Mouse (Mus musculus): ENCODE measurements at regions not wholly inside any gene's neighbourhood (a gene's known extent, or its start where the extent isn't known, plus 50 kb on each side); places are given as distances from the start of the nearest gene placed in this dataset.

DNA sequence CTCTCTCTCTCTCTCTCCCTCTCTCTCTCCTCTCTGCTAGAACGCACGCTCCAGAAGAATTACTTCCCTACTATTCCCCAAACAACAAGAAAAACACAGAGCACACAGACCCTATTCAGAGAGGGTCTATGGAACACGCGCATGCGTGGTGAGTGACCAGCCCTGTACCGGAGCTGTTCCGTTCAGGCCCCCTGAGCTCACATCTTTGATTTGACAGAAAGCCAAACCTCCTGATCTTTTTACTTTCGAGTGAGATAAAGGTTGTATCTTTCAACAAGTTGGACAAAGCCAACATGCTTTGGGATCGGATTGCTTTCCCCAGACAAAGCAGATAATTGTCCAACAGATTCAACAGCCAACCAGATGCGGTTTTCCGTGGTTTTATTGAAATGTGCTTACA lies 320.9 kb downstream of the Agtpbp1 start:
- no peak for DNase-seq (ENCODE audit: low read depth, low spot score)
- H3K27me3 ChIP-seq (ENCODE audit: control insufficient read depth, insufficient read depth, low read length, poor library complexity, severe bottlenecking) = no peaks in the 10 kb centered on the region

DNA sequence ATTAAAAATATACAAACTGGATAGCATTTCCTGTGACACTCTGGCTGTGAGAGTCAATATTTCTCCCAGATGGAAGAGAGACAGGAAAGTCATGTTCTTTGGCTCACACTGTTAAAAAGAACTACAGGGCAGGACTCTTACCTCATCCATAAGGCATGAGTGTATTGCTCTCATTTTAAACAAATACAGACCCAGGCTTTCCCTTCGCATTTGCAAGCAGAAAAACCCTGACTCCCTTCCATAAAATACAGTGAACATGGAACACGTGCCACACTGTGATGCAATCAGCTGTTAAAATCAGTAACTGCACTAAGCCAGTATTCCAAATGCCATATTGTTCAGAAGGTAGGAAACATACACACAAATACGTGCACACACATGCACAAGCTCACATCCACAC lies 323.1 kb downstream of the Agtpbp1 start:
- Histone ChIP-seq H3K27me3 (ENCODE audit: control insufficient read depth, insufficient read depth, low read length, poor library complexity, severe bottlenecking) (no peaks in the 10 kb centered on the region), H3K36me3 (ENCODE audit: control insufficient read depth, insufficient read depth, low read length, poor library complexity, severe bottlenecking) (no peaks in the 10 kb centered on the region)
- no peak for DNase-seq (ENCODE audit: low read depth, low spot score)

More for the DNA sequence above, 320.9 kb downstream of the Agtpbp1 start:
- no peaks in the 10 kb centered on the region for H3K36me3 ChIP-seq (ENCODE audit: control insufficient read depth, insufficient read depth, low read length, poor library complexity, severe bottlenecking)

GRCm38 (mm10) chr13:59255798-59256435 lies 329.1 kb downstream of the Agtpbp1 start:
- Histone ChIP-seq H3K36me3 (ENCODE audit: control insufficient read depth, insufficient read depth, low read length, poor library complexity, severe bottlenecking) (no peaks in the 10 kb centered on the region), H3K27me3 (ENCODE audit: control insufficient read depth, insufficient read depth, low read length, poor library complexity, severe bottlenecking) (no peaks in the 10 kb centered on the region)
- DNase-seq (ENCODE audit: low read depth, low spot score) = no peak

- H3K27me3 ChIP-seq (ENCODE audit: control insufficient read depth, insufficient read depth, low read length, poor library complexity, severe bottlenecking) = no peaks in the 10 kb centered on the region
- DNase-seq (ENCODE audit: low read depth, low spot score) = no peak
- H3K36me3 ChIP-seq (ENCODE audit: control insufficient read depth, insufficient read depth, low read length, poor library complexity, severe bottlenecking) = no peaks in the 10 kb centered on the region
These were observed 331.1 kb downstream of the Agtpbp1 start for GRCm38 (mm10) chr13:59253667-59254558.

DNA sequence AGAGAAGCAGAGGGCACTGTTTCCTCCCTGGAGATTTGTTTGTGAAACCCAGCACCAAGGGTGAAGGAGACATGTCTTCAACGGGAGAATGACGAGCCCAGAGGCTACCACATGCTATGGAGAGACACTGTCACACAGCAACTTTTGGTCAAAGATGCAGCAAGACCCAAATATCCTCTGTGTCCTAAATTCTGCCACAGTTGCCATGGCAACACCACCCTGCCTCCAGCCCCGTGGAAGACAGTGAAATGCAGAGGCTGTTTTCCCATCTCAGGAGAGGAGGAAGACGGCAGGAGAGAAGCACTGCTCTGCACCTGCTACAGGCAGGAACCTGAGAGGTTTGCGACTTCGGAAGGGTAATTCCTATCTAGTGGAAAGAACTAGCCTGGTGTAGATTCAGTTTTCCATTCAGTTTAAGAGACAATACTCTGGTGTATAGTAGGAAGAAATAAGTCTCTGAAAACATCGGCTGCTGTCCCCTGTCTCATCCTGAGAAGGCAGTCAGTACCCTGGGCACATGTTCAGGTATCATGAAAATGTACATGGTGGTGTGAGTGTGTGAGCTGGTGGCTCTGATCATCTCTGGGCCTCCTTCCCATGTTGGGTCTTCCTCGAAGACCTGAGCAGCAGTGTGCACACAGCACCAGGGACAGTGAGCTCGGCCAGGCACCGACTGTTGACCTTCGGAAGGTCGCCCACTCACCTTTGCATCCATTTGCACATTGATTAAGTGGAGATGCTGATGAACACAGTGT lies 333.6 kb downstream of the Agtpbp1 start:
- H3K36me3 ChIP-seq (ENCODE audit: control insufficient read depth, insufficient read depth, low read length, poor library complexity, severe bottlenecking) = no peaks in the 10 kb centered on the region
- no peaks in the 10 kb centered on the region for H3K27me3 ChIP-seq (ENCODE audit: control insufficient read depth, insufficient read depth, low read length, poor library complexity, severe bottlenecking)
- DNase-seq (ENCODE audit: low read depth, low spot score) = no peak

GRCm38 (mm10) chr13:59248411-59248810 lies 336.6 kb downstream of the Agtpbp1 start:
- DNase-seq (ENCODE audit: low read depth, low spot score) = no peak
- Histone ChIP-seq H3K27me3 (ENCODE audit: control insufficient read depth, insufficient read depth, low read length, poor library complexity, severe bottlenecking) (no peaks in the 10 kb centered on the region), H3K36me3 (ENCODE audit: control insufficient read depth, insufficient read depth, low read length, poor library complexity, severe bottlenecking) (no peaks in the 10 kb centered on the region)

DNA sequence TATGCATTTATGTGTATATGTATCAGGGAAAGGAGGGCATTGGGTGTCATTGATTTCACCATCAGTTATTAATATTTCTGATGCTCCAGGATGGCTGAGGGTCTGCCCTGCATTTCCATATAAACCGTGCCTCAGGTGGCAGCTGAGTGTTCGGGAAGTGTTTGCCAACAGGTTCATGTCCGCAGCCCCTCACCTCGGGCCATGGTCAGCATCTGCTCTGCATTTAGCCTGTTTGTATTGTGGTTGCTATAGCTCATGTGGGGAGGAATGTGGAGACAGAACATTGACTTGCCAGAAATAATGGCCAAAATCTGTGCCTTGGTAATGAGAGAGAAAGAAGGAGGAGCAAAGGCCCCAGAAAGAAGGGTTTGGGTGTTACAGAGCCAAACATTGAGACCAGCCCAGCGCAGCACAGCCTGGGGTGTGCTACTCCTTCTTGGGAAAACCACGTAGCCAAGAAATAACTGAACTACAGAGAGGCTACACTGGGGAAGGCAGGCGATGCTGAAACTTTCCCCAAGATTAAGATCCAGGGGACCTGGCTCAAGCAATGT lies 338.0 kb downstream of the Agtpbp1 start:
- DNase-seq (ENCODE audit: low read depth, low spot score) = no peak
- H3K27me3 ChIP-seq (ENCODE audit: control insufficient read depth, insufficient read depth, low read length, poor library complexity, severe bottlenecking) = no peaks in the 10 kb centered on the region
- H3K36me3 ChIP-seq (ENCODE audit: control insufficient read depth, insufficient read depth, low read length, poor library complexity, severe bottlenecking) = no peaks in the 10 kb centered on the region

DNA sequence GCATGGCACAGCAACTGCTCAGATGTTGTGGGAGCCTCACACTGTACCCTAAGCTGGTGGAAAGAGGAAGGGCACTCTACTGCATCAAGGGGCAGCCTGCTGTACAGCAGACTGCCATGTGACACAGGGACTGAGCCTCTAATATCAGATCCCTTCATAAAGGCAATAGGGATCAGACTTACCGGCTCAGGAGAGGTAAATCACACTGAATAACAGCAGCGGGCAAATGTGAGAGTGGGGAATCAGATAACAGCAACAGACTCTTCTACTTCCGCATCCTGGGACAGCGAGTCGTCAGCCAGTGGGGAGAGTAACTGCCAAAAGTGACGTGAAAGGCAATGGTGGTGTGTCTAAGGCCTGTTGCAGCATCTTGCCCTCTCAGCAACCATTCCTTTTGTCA lies 339.0 kb downstream of the Agtpbp1 start:
- Histone ChIP-seq H3K36me3 (ENCODE audit: control insufficient read depth, insufficient read depth, low read length, poor library complexity, severe bottlenecking) (no peaks in the 10 kb centered on the region), H3K27me3 (ENCODE audit: control insufficient read depth, insufficient read depth, low read length, poor library complexity, severe bottlenecking) (no peaks in the 10 kb centered on the region)
- no peak for DNase-seq (ENCODE audit: low read depth, low spot score)

GRCm38 (mm10) chr13:59244622-59245021 lies 340.4 kb downstream of the Agtpbp1 start:
- Histone ChIP-seq H3K36me3 (ENCODE audit: control insufficient read depth, insufficient read depth, low read length, poor library complexity, severe bottlenecking) (no peaks in the 10 kb centered on the region), H3K27me3 (ENCODE audit: control insufficient read depth, insufficient read depth, low read length, poor library complexity, severe bottlenecking) (no peaks in the 10 kb centered on the region)
- DNase-seq (ENCODE audit: low read depth, low spot score) = no peak

GRCm38 (mm10) chr13:59242671-59243070 lies 342.4 kb downstream of the Agtpbp1 start:
- H3K27me3 ChIP-seq (ENCODE audit: control insufficient read depth, insufficient read depth, low read length, poor library complexity, severe bottlenecking) = no peaks in the 10 kb centered on the region
- no peak for DNase-seq (ENCODE audit: low read depth, low spot score)
- no peaks in the 10 kb centered on the region for H3K36me3 ChIP-seq (ENCODE audit: control insufficient read depth, insufficient read depth, low read length, poor library complexity, severe bottlenecking)

GRCm38 (mm10) chr13:59238696-59239095 lies 346.3 kb downstream of the Agtpbp1 start:
- DNase-seq (ENCODE audit: low read depth, low spot score) = no peak
- no peaks in the 10 kb centered on the region for H3K36me3 ChIP-seq (ENCODE audit: control insufficient read depth, insufficient read depth, low read length, poor library complexity, severe bottlenecking)
- H3K27me3 ChIP-seq (ENCODE audit: control insufficient read depth, insufficient read depth, low read length, poor library complexity, severe bottlenecking) = no peaks in the 10 kb centered on the region; the same call in 1 of the 2 replicates

DNA sequence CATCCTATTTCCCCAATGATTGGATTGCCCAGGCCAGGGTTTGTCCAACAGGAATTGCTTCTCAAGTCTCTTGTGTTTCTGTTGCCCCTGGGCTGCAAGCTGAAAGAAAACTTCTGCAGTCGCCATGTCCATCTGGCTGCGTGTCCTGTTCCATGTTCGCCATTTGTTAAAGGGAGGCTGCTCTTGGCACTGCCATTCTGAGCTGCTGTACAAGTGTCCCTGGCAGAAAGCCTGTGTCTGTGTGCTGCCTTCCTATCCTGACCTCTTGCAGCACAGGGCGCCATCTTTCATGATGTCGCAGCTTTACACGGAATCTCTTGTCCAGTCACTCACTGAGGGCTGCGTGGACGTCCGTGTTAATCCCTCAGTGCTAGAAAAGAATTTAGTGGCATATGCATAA lies 349.2 kb downstream of the Agtpbp1 start:
- no peak for DNase-seq (ENCODE audit: low read depth, low spot score)
- no peaks in the 10 kb centered on the region; the same call in 1 of the 2 replicates for H3K27me3 ChIP-seq (ENCODE audit: control insufficient read depth, insufficient read depth, low read length, poor library complexity, severe bottlenecking)
- H3K36me3 ChIP-seq (ENCODE audit: control insufficient read depth, insufficient read depth, low read length, poor library complexity, severe bottlenecking) = no peaks in the 10 kb centered on the region

- no peaks in the 10 kb centered on the region for H3K36me3 ChIP-seq (ENCODE audit: control insufficient read depth, insufficient read depth, low read length, poor library complexity, severe bottlenecking)
- no peak for DNase-seq (ENCODE audit: low read depth, low spot score)
- H3K27me3 ChIP-seq (ENCODE audit: control insufficient read depth, insufficient read depth, low read length, poor library complexity, severe bottlenecking) = no peaks in the 10 kb centered on the region
These were observed 355.9 kb downstream of the Agtpbp1 start for GRCm38 (mm10) chr13:59229111-59229541.

DNA sequence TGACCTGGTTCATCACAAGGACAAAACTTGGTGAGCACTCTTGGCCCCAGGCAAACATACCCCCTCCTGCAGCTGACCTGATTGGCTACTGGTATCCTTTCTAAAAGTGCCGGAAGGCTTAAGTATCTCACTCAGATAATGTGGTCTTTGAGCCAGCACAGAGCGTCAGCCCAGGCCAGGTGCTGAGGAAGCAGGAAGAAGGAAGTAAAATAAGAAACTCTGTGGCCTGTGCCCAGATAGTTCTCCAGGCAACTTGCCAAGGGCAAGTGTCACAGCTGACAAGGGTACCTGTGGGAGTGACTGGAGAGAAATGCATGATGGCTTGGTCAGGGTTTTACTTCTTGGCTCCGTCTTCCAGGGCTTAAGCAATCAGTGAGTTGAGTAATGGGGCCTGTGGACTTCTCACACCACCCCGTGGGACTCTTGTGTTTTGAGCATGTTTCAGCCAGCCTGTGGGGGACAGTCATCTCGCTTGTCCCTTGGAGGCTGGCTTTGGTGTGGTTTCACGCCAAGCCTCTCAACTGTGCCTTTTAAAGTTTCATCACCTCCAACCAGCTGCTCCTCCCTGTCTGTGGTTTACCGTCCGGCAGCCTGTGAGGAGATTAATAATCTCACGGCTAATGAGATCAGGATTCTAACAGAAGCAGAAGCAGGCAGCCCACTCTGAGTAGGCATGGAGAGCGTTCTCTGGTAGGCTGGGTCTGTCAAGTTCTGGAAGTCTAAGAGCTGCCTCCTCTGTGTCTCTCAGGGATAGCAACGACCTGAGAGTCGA lies 356.8 kb downstream of the Agtpbp1 start:
- DNase-seq (ENCODE audit: low read depth, low spot score) = no peak
- Histone ChIP-seq H3K36me3 (ENCODE audit: control insufficient read depth, insufficient read depth, low read length, poor library complexity, severe bottlenecking) (no peaks in the 10 kb centered on the region), H3K27me3 (ENCODE audit: control insufficient read depth, insufficient read depth, low read length, poor library complexity, severe bottlenecking) (no peaks in the 10 kb centered on the region)

Data from splenic B cell, adult 2 months (primary cell).